Mouse (Mus musculus) G1E (cell line): ENCODE measurements around the gene Pcf11. TPM values are rescaled to one million over a fixed set of nuclear protein-coding genes. Genes with fewer than 3 reads are reported as not detected.

Experiments
- ATAC-seq: 2 replicates; pipeline ENCODE4 v1.8.0; 2016; ENCODE audit warnings: mild to moderate bottlenecking; ENCODE audit not compliant: insufficient number of reproducible peaks, poor library complexity, low FRiP score, severe bottlenecking; ENCODE audit errors: extremely low read depth
- DNase-seq: peaks from one replicate; pipeline ENCODE4 v3.0.0; 2012; ENCODE audit warnings: low spot score
- H3K27me3 ChIP-seq: 2 replicates; pipeline ENCODE4 v1.6.1; 2012; ENCODE audit warnings: mild to moderate bottlenecking, low read length, inconsistent platforms; ENCODE audit not compliant: insufficient read depth
- H3K36me3 ChIP-seq: replicated peaks from 2 replicates; pipeline ENCODE3; 2012; ENCODE audit warnings: mild to moderate bottlenecking, inconsistent platforms
- H3K4me1 ChIP-seq: 2 replicates; pipeline ENCODE4 v1.6.1; 2012; ENCODE audit warnings: low read depth, low read length, inconsistent platforms, mixed read lengths; ENCODE audit not compliant: insufficient read depth
- H3K4me3 ChIP-seq: 2 replicates; pipeline ENCODE4 v1.5.1; 2012; ENCODE audit warnings: low read depth, mild to moderate bottlenecking, inconsistent platforms, low read length, moderate library complexity, mixed read lengths
- H3K9me3 ChIP-seq: replicated peaks from 2 replicates; pipeline ENCODE4 v1.6.1; 2012; ENCODE audit warnings: inconsistent platforms
- CTCF ChIP-seq: IDR thresholded peaks from 2 replicates; pipeline ENCODE4 v1.5.1; 2012; ENCODE audit warnings: low read depth, low read length, inconsistent platforms, mixed read lengths
- GATA1 ChIP-seq: IDR thresholded peaks from 2 replicates; pipeline ENCODE4 v1.6.1; 2012; ENCODE audit warnings: borderline replicate concordance, low read length, inconsistent platforms, mixed read lengths
- GATA2 ChIP-seq: IDR thresholded peaks from 2 replicates; pipeline ENCODE4 v1.6.1; 2012; ENCODE audit warnings: low read depth, low read length, inconsistent platforms, borderline replicate concordance
- POLR2AphosphoS5 ChIP-seq: IDR thresholded peaks from 2 replicates; pipeline ENCODE4 v1.6.1; 2012; ENCODE audit warnings: low read depth, low read length, inconsistent platforms; ENCODE audit not compliant: insufficient replicate concordance
- TAL1 ChIP-seq: conservative IDR thresholded peaks from 2 replicates; pipeline ENCODE4 v1.6.1; 2012; ENCODE audit warnings: low read depth, low read length, inconsistent platforms, mixed read lengths
- polyA plus RNA-seq: library from polyadenylated mRNA; stranded (reverse); fragments of >175 nt; gene quantifications from 2 replicates; pipeline ENCODE4 v1.2.3, GENCODE M21; 2012
- total RNA-seq, 2 experiments: library from RNA; stranded (forward) in 1 of 2; stranded (reverse) in 1 of 2; fragments of 200-1000 nt in 1 of 2; fragments of >200 nt in 1 of 2; fragmentation: Nextera tagmentation in 1 of 2; gene quantifications; 2 replicates each; pipeline ENCODE4 v1.2.3; 2014 to 2017

The Pcf11 gene
- 175 and 209 TPM in 2 replicates for total RNA-seq (2014; fragmentation: Nextera tagmentation)
- 80.6 and 89.9 TPM in 2 replicates for total RNA-seq (2017)
- 77.1 and 94.4 TPM in 2 replicates for polyA plus RNA-seq

DNA sequence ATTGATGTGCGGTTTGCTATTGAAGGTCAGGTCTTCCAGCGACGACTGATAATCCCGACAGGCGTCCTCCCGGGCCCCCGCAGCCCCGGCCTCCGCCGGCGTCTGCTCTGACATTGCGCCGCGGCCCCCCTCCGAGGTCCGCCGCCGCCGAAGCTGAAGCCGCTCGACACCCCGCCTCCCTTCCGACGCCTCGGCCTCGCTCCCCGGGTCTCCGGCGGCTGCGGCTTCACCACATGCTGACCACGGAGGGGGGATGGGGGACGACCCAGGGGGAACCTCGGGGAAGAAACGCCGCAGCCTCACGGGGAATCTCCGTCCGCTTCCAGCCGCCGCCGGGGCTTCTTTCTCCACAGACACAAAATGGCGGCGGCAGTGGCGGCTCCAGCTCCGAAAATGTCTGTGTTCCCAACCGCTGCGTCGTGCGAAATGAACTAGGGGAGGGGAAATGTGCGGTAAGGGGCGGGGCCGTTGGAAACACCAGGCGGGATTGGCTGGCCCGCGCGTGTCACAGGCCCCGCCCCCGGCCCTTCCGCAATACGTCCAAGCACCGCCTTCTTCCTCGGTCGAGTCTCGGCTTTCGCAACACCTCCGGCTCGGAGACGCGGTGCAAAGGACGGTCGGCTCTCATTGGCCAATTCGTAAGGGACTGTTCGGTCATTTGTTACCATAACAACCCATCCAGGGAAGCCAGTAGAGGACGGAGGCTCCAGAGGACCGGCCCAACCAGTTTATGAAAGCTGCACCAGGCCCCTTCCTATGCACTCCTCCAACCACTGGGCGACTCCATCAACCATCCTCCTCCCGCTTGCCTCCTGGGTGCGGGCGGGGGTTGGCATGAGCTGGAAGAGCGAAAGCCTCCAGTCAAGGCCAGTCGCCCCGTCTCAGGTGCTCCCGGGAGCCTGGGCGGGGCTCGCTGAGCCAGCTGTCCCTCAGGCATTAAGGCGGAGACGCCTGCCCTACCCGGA, at the start of gene Pcf11:
Pcf11 (minus strand) TSS at position 428 of the 965 bp plus-strand sequence.
- Histone ChIP-seq H3K9me3 (peaks cover 3% of the 10 kb centered on the region; the same call in 1 of the 2 replicates), H3K27me3 (peaks cover 10% of the 10 kb centered on the region; the same call in 1 of the 2 replicates), H3K4me3 (peak within 1 kb of the TSS; percentile 89), H3K36me3 (peaks cover 14% of the 10 kb centered on the region), H3K4me1 (peaks cover 26% of the 10 kb centered on the region)
- ATAC-seq = peak; percentile 95
- peak; percentile 91 for DNase-seq
- TF ChIP-seq GATA1 (no peak), POLR2AphosphoS5 (no peak), TAL1 (no peak), CTCF (no peak), GATA2 (no peak)

DNA sequence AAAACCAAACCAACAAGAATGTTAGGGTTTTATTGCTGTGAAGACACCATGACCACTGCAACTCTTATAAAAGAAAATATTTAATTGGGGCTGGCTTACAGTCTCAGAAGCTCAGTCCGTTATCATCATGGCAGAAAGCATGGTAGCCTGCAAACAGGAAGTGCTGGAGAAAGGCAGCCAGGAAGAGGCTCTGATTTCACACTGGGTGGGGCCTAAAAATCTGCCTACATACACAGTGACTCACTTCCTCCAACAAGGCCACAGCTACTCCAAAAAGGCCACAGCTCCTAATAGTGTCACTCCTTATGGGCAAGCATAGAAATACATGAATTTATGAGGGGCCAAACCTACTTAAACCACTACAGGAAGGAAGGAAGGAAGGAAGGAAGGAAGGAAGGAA, 45.3 kb upstream of the Pcf11 start:
- no peaks in the 10 kb centered on the region for H3K9me3 ChIP-seq
- no peak overlapping the region for H3K4me3 ChIP-seq
- ATAC-seq = no peak
- DNase-seq = no peak
- H3K27me3 ChIP-seq = 0 out of 2 replicates have a peak, but pooled peaks cover 6% of the 10 kb centered on the region
- no peaks in the 10 kb centered on the region for H3K4me1 ChIP-seq
- H3K36me3 ChIP-seq = no peaks in the 10 kb centered on the region
- TF ChIP-seq GATA1 = no peak
- no peak for TF ChIP-seq CTCF
- TF ChIP-seq TAL1 = no peak
- TF ChIP-seq GATA2 = no peak
- no peak for TF ChIP-seq POLR2AphosphoS5

DNA sequence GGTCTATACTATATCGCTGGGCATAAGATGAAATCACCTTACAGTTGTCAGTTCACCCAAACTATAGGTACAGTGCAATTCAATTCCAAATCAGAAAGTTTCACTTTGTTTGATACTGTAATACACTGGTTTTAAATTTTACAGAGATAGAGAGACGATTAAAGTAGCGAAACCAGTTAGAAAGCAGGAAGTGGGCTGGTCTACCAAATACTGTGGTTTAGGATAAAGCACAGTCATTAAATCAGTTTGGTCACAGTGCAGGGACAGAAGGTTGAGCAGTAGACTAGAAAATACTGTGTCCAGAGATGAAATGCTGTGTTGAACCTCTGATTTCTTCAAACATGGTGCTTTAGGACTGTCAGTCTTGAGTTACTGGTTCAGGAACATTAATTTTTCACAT, 41.9 kb upstream of the Pcf11 start:
- Histone ChIP-seq H3K9me3 (no peaks in the 10 kb centered on the region), H3K36me3 (no peaks in the 10 kb centered on the region), H3K27me3 (peaks cover 8% of the 10 kb centered on the region), H3K4me1 (no peaks in the 10 kb centered on the region), H3K4me3 (no peak overlapping the region)
- ATAC-seq (no peak), DNase-seq (no peak)
- TF ChIP-seq CTCF = no peak
- TF ChIP-seq GATA1 = no peak
- no peak for TF ChIP-seq GATA2
- TF ChIP-seq POLR2AphosphoS5 = no peak
- no peak for TF ChIP-seq TAL1

DNA sequence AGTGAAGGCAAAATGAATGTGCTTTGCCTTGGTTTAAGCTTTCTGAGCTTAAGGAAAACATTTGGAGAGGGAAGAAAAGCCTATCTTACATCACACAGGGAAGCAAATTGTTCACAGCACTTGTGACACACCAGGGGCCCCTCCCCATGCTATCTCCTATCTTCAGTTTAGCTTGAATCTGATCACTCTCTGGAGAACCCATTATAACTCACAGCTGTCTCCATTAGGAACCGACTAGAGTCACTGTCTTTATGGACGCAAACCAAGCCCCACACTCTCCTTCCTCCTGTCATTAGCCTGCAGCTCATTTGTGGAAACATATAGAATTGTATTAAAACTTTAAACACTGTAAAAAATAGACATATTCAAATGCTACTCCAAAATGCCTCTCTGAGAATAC, 39.8 kb upstream of the Pcf11 start:
- Histone ChIP-seq H3K4me3 (no peak overlapping the region), H3K27me3 (peaks cover 12% of the 10 kb centered on the region), H3K9me3 (no peaks in the 10 kb centered on the region), H3K4me1 (no peaks in the 10 kb centered on the region), H3K36me3 (no peaks in the 10 kb centered on the region)
- no peak for TF ChIP-seq POLR2AphosphoS5
- ATAC-seq (no peak), DNase-seq (no peak)

DNA sequence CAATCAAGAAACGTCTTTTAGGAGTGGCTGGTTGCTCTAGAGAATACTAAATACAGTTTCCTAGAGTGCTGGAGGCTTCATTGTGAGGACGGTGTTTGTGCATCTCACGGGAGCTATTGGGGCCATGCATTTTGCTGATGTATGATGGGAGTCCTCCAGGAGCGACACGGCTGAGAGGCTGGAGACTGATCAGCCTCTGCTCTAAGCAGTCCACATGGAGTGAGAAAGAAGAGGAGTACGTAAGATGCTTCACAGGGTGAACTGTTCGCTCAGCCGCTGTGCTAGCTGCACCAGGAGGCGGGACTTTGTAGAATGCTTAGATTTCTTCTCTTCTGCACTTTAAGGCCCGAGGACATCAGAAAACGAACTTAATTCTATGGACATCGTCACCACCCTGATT, 37.0 kb upstream of the Pcf11 start:
- Histone ChIP-seq H3K9me3 (no peaks in the 10 kb centered on the region), H3K4me1 (no peaks in the 10 kb centered on the region), H3K27me3 (peaks cover 16% of the 10 kb centered on the region), H3K4me3 (no peak overlapping the region), H3K36me3 (no peaks in the 10 kb centered on the region)
- TF ChIP-seq GATA1 (no peak), CTCF (no peak), POLR2AphosphoS5 (no peak), GATA2 (no peak), TAL1 (no peak)
- no peak for ATAC-seq
- DNase-seq = no peak

DNA sequence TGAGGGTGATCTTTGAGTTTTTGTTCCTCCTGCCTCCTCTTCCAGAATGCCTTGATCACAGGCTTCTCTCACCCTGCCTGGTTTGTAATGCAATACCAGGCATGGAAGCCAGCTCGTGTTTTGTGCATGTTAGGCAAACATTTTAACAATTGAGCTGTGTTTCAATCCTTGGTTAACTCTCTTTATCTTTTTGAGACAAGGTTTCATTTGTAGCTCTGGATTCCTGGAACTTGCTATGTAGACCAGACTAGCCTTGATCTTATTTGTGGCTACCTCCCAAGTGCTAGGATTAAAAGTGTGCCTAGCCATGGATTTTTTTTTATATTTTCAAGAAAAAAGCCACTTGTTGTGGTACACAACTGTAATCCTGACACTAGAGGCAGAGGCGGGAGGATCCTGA, 35.8 kb upstream of the Pcf11 start:
- no peak for DNase-seq
- no peak for TF ChIP-seq GATA1
- TF ChIP-seq CTCF = no peak
- Histone ChIP-seq H3K4me1 (no peaks in the 10 kb centered on the region), H3K9me3 (no peaks in the 10 kb centered on the region), H3K36me3 (no peaks in the 10 kb centered on the region), H3K4me3 (no peak overlapping the region), H3K27me3 (peaks cover 16% of the 10 kb centered on the region)
- no peak for ATAC-seq
